Mouse (Mus musculus) gastrocnemius, postnatal 4 days (tissue): Measurements from ENCODE around the gene Anapc15. TPM values are rescaled to one million over a fixed set of nuclear protein-coding genes. Genes with fewer than 3 reads are reported as not detected.
"Not testable (repeated sequence)": the region's sequence is repeated elsewhere in the genome, so short reads cannot be mapped to it uniquely, and the experiment has no call there.

ENCODE experiments used
- DNase-seq, 2 experiments: peaks; one replicate each; pipeline ENCODE4 v3.0.0; 2021 to 2022; ENCODE audit warnings: low spot score in 2 of 2, mixed read lengths in 2 of 2
- total RNA-seq, 2 experiments: library from RNA; stranded (reverse); gene quantifications; 2 replicates each; pipeline ENCODE4 v1.2.3; 2021

Anapc15 gene
- total RNA-seq, 2 experiments from 2014 or later: 21.4 to 24.4 TPM

- DNase-seq: peak; percentile 85 to 96
Measured at GRCm38 (mm10) chr7:101896104-101897066, 32.9 kb downstream of the Anapc15 start.

- DNase-seq: no peak
Measured at GRCm38 (mm10) chr7:101900331-101901097, 37.0 kb downstream of the Anapc15 start.

GRCm38 (mm10) chr7:101901969-101902368, 38.5 kb downstream of the Anapc15 start:
- no peak for DNase-seq

- DNase-seq: no peak
Measured at GRCm38 (mm10) chr7:101902846-101903245, 39.3 kb downstream of the Anapc15 start.

- peak; percentile 97 to 100 for DNase-seq
Measured at GRCm38 (mm10) chr7:101905561-101906286, 42.2 kb downstream of the Anapc15 start, which contains the start of gene Lamtor1. Gene Lamtor1, plus strand, starts transcription at chr7:101905904.

GRCm38 (mm10) chr7:101906287-101906681, 42.8 kb downstream of the Anapc15 start, which contains the start of gene Tomt:
Gene Tomt, minus strand, starts transcription at chr7:101906359.
- no peak for DNase-seq

- DNase-seq: no peak
Measured at GRCm38 (mm10) chr7:101906696-101907095, 43.2 kb downstream of the Anapc15 start.

GRCm38 (mm10) chr7:101908367-101908766, 44.9 kb downstream of the Anapc15 start:
- no peak for DNase-seq

GRCm38 (mm10) chr7:101910138-101910537, 46.6 kb downstream of the Anapc15 start:
- DNase-seq: no peak

GRCm38 (mm10) chr7:101911982-101912381, 48.5 kb downstream of the Anapc15 start:
- no peak for DNase-seq

GRCm38 (mm10) chr7:101918071-101918470, 54.6 kb downstream of the Anapc15 start:
- DNase-seq: peak in 1 of 2 experiments; percentile 59

GRCm38 (mm10) chr7:101925892-101926291, 62.4 kb downstream of the Anapc15 start:
- not testable (repeated sequence) for DNase-seq

GRCm38 (mm10) chr7:101928093-101928492, 64.6 kb downstream of the Anapc15 start:
- no peak for DNase-seq

GRCm38 (mm10) chr7:101932551-101932950, 69.0 kb downstream of the Anapc15 start:
- DNase-seq: no peak

GRCm38 (mm10) chr7:101933300-101933699, 69.8 kb downstream of the Anapc15 start:
- DNase-seq: no peak

GRCm38 (mm10) chr7:101933751-101934240, 70.3 kb downstream of the Anapc15 start, which contains the start of the genes Lrrc51 and Numa1:
Gene Lrrc51, minus strand, starts transcription at chr7:101933895.
Gene Numa1, plus strand, starts transcription at chr7:101934111.
- DNase-seq: peak; percentile 87 to 95

- DNase-seq: no peak
Measured at GRCm38 (mm10) chr7:101935957-101936356, 72.4 kb downstream of the Anapc15 start.

- DNase-seq: no peak
Measured at GRCm38 (mm10) chr7:101936996-101937395, 73.5 kb downstream of the Anapc15 start.

GRCm38 (mm10) chr7:101937569-101937968, 74.1 kb downstream of the Anapc15 start:
- no peak for DNase-seq

- no peak for DNase-seq
Measured at GRCm38 (mm10) chr7:101938348-101938747, 74.8 kb downstream of the Anapc15 start.

GRCm38 (mm10) chr7:101939758-101940157, 76.2 kb downstream of the Anapc15 start:
- no peak for DNase-seq
